Mouse (Mus musculus): Measurements from ENCODE around the gene Pth. TPM values are rescaled to one million over a fixed set of nuclear protein-coding genes. Genes with fewer than 3 reads are reported as not detected.

Gene Pth
- polyA plus RNA-seq, 1 experiment from 2014 or later, result not detected

GRCm38 (mm10) chr7:113391619-113392018 is 3.2 kb upstream of the Pth start:
- no peak overlapping the region for H3K9ac ChIP-seq (ENCODE audit: low read length)
- DNase-seq (ENCODE audit: low spot score) (no peak), ATAC-seq (ENCODE audit: low FRiP score, low TSS enrichment) (no peak)
- no peak overlapping the region for H3K4me3 ChIP-seq (ENCODE audit: low read depth, low read length)
- TF ChIP-seq CTCF (IDR thresholded peaks at IDR 0.05; ENCODE audit: low read depth), result no peak
- TF ChIP-seq EP300 (optimal IDR thresholded peaks at IDR 0.05), result no peak
- H3K27me3 ChIP-seq (ENCODE audit: control insufficient read depth, insufficient read depth, low read length), result no peaks in the 10 kb centered on the region
- no peak overlapping the region for H3K4me2 ChIP-seq (replicated peaks; ENCODE audit: low read depth)
- WGBS, result 86% methylated on average over 2 of the region's 2 CpGs
- no peaks in the 10 kb centered on the region for H3K4me1 ChIP-seq (replicated peaks; ENCODE audit: control insufficient read depth, insufficient read depth)
- H3K27ac ChIP-seq (replicated peaks), result no peak overlapping the region
- no peaks in the 10 kb centered on the region for H3K9me3 ChIP-seq (ENCODE audit: control insufficient read depth, low read length)
- no peaks in the 10 kb centered on the region for H3K36me3 ChIP-seq (ENCODE audit: control insufficient read depth, insufficient read depth, low read length)

- TF ChIP-seq EP300 (optimal IDR thresholded peaks at IDR 0.05) (no peak), CTCF (IDR thresholded peaks at IDR 0.05; ENCODE audit: low read depth) (peak; percentile 99)
- Histone ChIP-seq H3K4me1 (replicated peaks; ENCODE audit: control insufficient read depth, insufficient read depth) (no peaks in the 10 kb centered on the region), H3K9me3 (ENCODE audit: control insufficient read depth, low read length) (no peaks in the 10 kb centered on the region), H3K27ac (replicated peaks) (no peak overlapping the region), H3K4me3 (ENCODE audit: low read depth, low read length) (no peak overlapping the region), H3K27me3 (ENCODE audit: control insufficient read depth, insufficient read depth, low read length) (no peaks in the 10 kb centered on the region), H3K9ac (ENCODE audit: low read length) (no peak overlapping the region), H3K4me2 (replicated peaks; ENCODE audit: low read depth) (no peak overlapping the region), H3K36me3 (ENCODE audit: control insufficient read depth, insufficient read depth, low read length) (no peaks in the 10 kb centered on the region)
- ATAC-seq (ENCODE audit: low FRiP score, low TSS enrichment), result peak; percentile 98
- DNase-seq (ENCODE audit: low spot score), result peak; percentile 90
- WGBS, result 23% methylated on average over 7 of the region's 7 CpGs
These were observed 10.3 kb downstream of the Pth start for GRCm38 (mm10) chr7:113377875-113378658.

- no peak overlapping the region for H3K27ac ChIP-seq (replicated peaks)
- H3K9me3 ChIP-seq (ENCODE audit: control insufficient read depth, low read length), result no peaks in the 10 kb centered on the region
- H3K4me2 ChIP-seq (replicated peaks; ENCODE audit: low read depth), result no peak overlapping the region
- H3K9ac ChIP-seq (ENCODE audit: low read length), result no peak overlapping the region
- no peaks in the 10 kb centered on the region for H3K27me3 ChIP-seq (ENCODE audit: control insufficient read depth, insufficient read depth, low read length)
- TF ChIP-seq EP300 (optimal IDR thresholded peaks at IDR 0.05) (no peak), CTCF (IDR thresholded peaks at IDR 0.05; ENCODE audit: low read depth) (no peak)
- no peaks in the 10 kb centered on the region for H3K4me1 ChIP-seq (replicated peaks; ENCODE audit: control insufficient read depth, insufficient read depth)
- 97% methylated on average over 1 of the region's 1 CpGs for WGBS
- ATAC-seq (ENCODE audit: low FRiP score, low TSS enrichment) (no peak), DNase-seq (ENCODE audit: low spot score) (no peak)
- H3K36me3 ChIP-seq (ENCODE audit: control insufficient read depth, insufficient read depth, low read length), result no peaks in the 10 kb centered on the region
- H3K4me3 ChIP-seq (ENCODE audit: low read depth, low read length), result no peak overlapping the region
These were observed 15.7 kb downstream of the Pth start for GRCm38 (mm10) chr7:113372682-113373081.

GRCm38 (mm10) chr7:113369620-113370340 is 18.6 kb downstream of the Pth start:
- DNase-seq (ENCODE audit: low spot score), result peak; percentile 88
- under 1% methylated on average over 39 of the region's 44 CpGs for WGBS

GRCm38 (mm10) chr7:113368746-113369619 is 19.4 kb downstream of the Pth start, which contains the start of gene Btbd10:
TSS of gene Btbd10 (minus strand) at chr7:113369392.
- Histone ChIP-seq H3K27me3 (ENCODE audit: control insufficient read depth, insufficient read depth, low read length) (no peaks in the 10 kb centered on the region), H3K4me1 (replicated peaks; ENCODE audit: control insufficient read depth, insufficient read depth) (no peaks in the 10 kb centered on the region), H3K27ac (replicated peaks) (peak within 1 kb of the TSS; percentile 86), H3K9ac (ENCODE audit: low read length) (peak within 1 kb of the TSS; percentile 75), H3K9me3 (ENCODE audit: control insufficient read depth, low read length) (no peaks in the 10 kb centered on the region), H3K4me3 (ENCODE audit: low read depth, low read length) (peak within 1 kb of the TSS; percentile 66), H3K36me3 (ENCODE audit: control insufficient read depth, insufficient read depth, low read length) (no peaks in the 10 kb centered on the region), H3K4me2 (replicated peaks; ENCODE audit: low read depth) (peak within 1 kb of the TSS; percentile 88)
- WGBS, result under 1% methylated on average over 64 of the region's 64 CpGs
- TF ChIP-seq CTCF (IDR thresholded peaks at IDR 0.05; ENCODE audit: low read depth) (no peak), EP300 (optimal IDR thresholded peaks at IDR 0.05) (peak; percentile 100)
- DNase-seq (ENCODE audit: low spot score) (peak; percentile 99), ATAC-seq (ENCODE audit: low FRiP score, low TSS enrichment) (peak; percentile 99)

More at GRCm38 (mm10) chr7:113369620-113370340, 18.6 kb downstream of the Pth start:
- no peaks in the 10 kb centered on the region for H3K27me3 ChIP-seq (ENCODE audit: control insufficient read depth, insufficient read depth, low read length)
- peak overlapping the region; percentile 86 for H3K27ac ChIP-seq (replicated peaks)
- H3K4me1 ChIP-seq (replicated peaks; ENCODE audit: control insufficient read depth, insufficient read depth), result no peaks in the 10 kb centered on the region
- H3K9me3 ChIP-seq (ENCODE audit: control insufficient read depth, low read length), result no peaks in the 10 kb centered on the region
- TF ChIP-seq CTCF (IDR thresholded peaks at IDR 0.05; ENCODE audit: low read depth) (peak; percentile 73), EP300 (optimal IDR thresholded peaks at IDR 0.05) (no peak)
- H3K36me3 ChIP-seq (ENCODE audit: control insufficient read depth, insufficient read depth, low read length), result no peaks in the 10 kb centered on the region
- peak overlapping the region; percentile 66 for H3K4me3 ChIP-seq (ENCODE audit: low read depth, low read length)
- peak overlapping the region; percentile 88 for H3K4me2 ChIP-seq (replicated peaks; ENCODE audit: low read depth)
- ATAC-seq (ENCODE audit: low FRiP score, low TSS enrichment), result peak; percentile 81
- peak overlapping the region; percentile 75 for H3K9ac ChIP-seq (ENCODE audit: low read length)

Measured in stomach, postnatal 0 days (tissue).